Mouse (Mus musculus): Measurements from ENCODE around the gene Chd3. TPM values are rescaled to one million over a fixed set of nuclear protein-coding genes. Genes with fewer than 3 reads are reported as not detected.

Gene Chd3
- 100 to 1,000 TPM; 552 to 572 TPM for total RNA-seq (2021)

GRCm38 (mm10) chr11:69369215-69369989, at the start of gene Chd3:
Chd3 (minus strand) TSS chr11:69369406.
- intact Hi-C loops (cut with DNase I) = no loop called here
- DNase-seq = no peak

- DNase-seq = peak; percentile 98
- intact Hi-C loops (cut with DNase I) = no loop called here
Observed at GRCm38 (mm10) chr11:69417449-69418384, 48.5 kb upstream of the Chd3 start.

GRCm38 (mm10) chr11:69416921-69417448, 47.8 kb upstream of the Chd3 start:
- intact Hi-C loops (cut with DNase I) = no loop called here
- no peak for DNase-seq

GRCm38 (mm10) chr11:69416509-69416908, 47.3 kb upstream of the Chd3 start:
- DNase-seq = no peak

DNA sequence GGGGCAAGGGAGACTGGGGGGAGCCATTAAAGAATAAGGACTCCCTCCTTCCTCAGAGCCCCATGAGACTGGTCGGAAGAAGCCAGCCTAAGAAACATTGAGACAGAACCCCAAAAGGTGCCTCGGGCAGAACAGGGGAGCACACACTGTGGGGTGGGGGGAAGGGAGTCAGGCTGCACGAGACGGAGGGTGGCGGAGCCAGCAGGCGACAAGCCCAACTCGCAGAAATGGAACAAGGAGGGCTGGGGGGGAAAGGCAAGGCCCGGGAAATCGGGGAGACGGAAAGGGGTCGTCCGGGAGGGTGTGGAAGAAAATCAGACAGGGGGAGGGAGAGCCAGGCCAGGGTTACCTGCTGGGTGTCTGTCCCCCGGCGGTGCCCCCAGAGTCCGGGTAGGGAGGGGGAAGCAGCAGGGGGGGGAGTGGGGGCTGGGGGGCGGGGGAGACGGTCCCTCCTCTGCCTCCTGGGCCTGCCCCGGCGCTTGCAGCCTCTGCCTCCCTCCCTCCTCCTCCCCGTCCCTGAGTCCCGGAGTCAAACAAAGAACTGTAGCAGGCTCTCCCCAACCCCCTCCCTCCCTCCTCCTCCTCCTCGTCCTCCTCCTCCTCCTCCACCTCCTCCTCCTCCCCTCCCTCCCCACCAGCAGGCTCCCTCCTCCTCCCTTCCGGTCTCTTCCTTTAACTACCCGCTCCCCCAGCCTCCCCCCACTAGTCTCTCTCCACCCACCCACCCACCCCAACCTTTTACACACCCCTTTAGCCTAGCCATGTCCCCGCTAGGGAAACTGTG, 46.7 kb upstream of the Chd3 start:
- intact Hi-C loops (cut with DNase I) = no loop called here
- peak; percentile 83 for DNase-seq

More at GRCm38 (mm10) chr11:69416509-69416908, 47.3 kb upstream of the Chd3 start:
- intact Hi-C loops (cut with DNase I) = no loop called here

DNA sequence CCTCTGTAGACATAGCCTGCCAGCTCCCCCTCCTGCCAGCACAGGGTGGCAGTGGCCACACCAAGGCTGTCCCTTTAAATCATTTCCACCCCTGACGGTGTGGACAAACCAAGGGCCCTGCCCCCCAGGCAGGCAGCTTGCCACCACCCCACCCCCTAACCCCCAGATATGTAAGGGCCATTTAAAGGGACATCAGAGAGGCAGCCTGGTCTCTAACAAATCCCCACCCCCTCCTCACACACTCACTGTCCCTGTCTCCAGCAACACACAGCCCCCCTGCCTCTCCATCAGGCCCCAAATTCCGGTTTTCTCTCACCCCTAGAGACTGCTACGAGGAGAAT, 46.1 kb upstream of the Chd3 start:
- DNase-seq = peak; percentile 88
- intact Hi-C loops (cut with DNase I) = no loop called here

DNA sequence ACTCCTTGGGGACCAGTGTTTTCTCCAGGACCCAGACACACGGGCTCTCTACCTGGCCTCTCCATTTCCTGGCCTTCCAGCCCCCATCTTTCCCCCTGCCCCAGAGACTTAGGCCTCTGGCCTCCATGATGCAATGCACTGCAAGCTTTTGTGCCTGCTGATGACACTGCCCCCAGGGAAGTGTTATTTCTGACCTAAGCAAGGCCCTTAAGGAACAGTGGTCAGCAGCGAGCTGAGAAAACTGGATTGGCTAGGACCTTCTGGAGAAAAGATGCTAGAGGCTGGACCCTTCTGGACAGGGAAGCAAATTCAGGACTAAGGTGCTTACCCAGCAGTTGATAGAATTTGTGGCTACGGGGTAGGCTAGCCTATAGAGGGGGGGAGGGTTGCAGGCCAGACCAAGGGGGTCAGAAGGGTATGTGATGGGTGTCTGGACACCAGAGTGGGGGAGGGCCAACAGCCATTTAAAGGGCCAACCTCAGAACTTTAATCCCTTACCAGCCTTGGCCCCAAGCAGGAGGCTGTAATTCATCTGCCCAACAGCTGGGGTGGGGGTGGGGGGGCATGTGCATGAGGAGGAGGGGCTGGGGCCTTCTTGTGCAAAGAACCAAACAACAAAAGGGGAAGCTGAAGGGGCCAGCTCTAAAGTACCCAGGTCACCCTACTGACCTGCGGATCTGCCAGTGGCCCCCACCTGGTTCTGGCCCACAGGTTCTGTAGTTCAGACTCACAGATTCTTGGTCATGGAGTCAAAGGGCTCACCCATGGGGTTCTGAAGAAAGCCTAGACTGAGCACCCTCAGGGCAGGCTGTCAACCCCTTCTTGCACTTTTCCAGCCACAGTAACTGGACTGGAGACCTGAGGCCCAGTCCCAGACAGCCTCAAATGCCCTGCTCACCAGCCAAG, 45.5 kb upstream of the Chd3 start:
- DNase-seq = no peak
- intact Hi-C loops (cut with DNase I) = no loop called here

DNA sequence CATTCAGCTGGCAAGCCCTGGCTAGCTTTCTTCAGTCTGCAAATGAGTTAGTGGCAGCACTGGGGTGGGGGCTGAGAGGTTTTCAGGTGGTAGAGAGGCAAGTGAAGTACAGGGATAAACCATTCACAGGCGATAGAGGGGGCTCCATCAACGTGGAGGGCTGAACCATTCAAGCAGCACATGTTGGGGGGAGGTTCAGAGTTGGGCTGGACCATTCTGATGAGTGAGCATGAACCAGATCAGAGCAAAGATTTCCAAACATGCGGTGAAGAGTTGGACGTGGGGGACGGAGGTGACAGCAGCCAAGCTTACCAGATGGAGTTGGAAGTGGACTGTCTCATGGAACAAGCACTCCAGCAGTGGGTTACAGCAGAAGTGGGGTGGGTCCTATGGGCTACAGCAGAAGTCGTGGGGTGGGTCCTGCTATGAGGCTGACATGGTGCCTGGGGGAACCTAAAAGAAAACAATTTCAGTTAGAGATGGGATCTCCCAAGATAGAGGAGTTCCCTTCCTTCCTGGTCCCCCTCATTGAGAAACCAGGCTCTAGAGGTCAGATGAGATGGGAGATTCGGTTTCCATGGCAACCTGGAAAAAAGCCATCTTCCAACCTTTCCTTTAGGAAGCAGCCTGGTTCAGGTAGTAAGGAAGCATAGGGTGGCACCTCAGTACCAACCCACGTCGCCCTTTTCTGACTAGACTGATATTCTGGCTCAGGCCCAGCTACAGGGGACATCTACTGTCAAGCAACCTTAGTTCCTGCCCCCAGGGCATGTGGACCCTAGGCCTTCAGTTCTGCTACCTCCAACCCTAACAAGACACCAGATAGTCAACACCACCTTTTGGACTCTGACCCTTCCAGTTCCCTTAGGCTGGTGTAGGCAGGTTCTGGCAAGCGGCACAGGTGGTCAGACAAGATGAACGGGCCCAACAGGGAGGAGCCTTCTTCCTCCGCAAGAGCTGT, 44.3 kb upstream of the Chd3 start, which contains the start of gene Kdm6b:
Gene Kdm6b, minus strand, starts transcription at position 455 of the 961 bp plus-strand sequence.
- intact Hi-C loops (cut with DNase I) = no loop called here
- DNase-seq = peak; percentile 60

GRCm38 (mm10) chr11:69412548-69412947, 43.3 kb upstream of the Chd3 start:
- no peak for DNase-seq
- intact Hi-C loops (cut with DNase I) = no loop called here

DNA sequence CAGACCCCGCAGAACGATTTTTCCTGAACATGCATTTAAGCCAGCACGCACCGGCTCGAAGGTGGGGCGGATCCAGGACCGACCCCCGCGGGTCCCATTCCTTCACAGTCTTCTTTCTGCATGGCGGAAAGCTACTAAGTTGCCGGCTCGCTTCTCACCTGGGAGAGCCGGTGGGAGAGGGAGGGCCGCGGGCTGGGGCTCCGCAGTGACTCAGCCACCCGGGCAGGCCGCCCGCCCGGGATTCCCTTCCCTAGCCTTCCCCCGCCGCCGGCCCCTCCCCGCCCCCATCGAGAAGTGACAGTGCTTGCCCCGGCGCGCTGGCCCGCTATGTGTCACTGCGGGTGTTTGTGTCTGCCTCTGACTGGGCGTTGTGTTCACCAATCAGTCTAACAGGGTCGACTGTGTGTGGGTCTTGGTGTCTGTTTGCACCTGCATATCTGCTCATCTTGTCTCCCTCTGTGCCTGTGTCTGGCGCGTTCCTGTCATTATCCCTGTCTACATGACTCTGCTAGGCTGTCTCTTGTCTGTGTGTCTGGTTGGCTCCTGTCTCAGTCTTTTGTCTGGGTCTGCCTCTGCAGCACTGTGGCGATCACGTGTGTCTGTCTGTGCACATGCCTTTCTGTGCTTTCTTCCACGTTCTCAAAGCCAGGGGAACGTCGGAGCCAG, 42.5 kb upstream of the Chd3 start:
- DNase-seq = peak; percentile 66
- intact Hi-C loops (cut with DNase I) = no loop called here

GRCm38 (mm10) chr11:69411073-69411535, 41.9 kb upstream of the Chd3 start:
- DNase-seq = peak; percentile 98
- intact Hi-C loops (cut with DNase I) = no loop called here

DNA sequence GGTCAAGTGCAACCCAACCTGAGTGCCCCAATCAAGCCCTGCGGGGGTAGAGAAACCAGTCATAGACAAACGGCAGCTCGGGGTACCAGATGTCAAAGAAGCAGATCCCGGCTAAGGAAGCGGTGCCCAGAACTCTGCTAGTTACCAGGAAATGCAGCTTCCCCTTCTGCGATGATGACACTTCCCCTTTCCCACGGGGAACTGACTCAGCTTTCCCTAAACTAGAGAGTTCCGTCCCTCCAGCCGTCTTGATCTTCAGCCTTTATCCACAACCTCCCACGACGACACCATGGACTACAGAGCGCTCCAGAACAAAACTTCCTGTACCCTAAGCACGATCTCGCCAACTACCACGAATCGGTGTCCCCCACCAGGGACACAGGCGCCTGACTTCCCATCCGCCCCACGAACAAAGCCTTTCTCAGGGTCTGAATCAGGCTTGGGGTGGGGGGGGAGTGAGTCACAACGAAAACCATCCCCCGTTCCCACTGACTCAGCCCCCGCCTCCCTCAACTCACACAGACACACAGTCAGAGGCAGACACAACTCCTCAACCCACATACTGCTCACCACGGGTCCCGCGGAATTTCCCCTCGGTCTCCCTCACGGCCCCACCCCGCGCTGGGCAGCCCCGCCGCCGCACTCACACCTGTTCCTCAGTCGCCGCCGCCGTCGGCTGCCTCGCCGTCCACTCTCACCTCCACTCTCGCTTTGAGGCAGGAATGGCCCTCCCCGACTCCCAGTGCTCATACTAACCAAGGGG, 41.3 kb upstream of the Chd3 start:
- no peak for DNase-seq
- intact Hi-C loops (cut with DNase I) = no loop called here

DNA sequence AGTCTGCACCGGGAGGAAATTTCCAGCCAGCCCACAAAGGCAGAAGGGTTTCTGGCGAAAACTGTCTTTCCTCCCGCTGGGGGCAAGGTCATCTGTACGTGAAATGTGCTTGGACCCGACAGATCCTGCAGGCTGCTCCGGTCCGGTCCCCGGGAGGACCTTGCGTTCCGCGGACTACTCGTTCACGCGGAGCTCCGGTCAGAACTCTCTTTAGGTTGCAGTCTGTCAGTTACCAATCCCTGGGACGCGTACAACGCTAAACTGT, 40.8 kb upstream of the Chd3 start:
- no peak for DNase-seq
- intact Hi-C loops (cut with DNase I) = no loop called here

GRCm38 (mm10) chr11:69409378-69410044, 40.3 kb upstream of the Chd3 start:
- peak; percentile 83 for DNase-seq
- intact Hi-C loops (cut with DNase I) = loop anchor here (5.0 kb wide), 1 partner anchor 103 kb away; no protein-coding TSS in a partner anchor

- intact Hi-C loops (cut with DNase I) = loop anchor here (5.0 kb wide), 1 partner anchor 104 kb away; no protein-coding TSS in a partner anchor
- peak; percentile 74 for DNase-seq
Observed at GRCm38 (mm10) chr11:69408541-69409377, 39.6 kb upstream of the Chd3 start.

DNA sequence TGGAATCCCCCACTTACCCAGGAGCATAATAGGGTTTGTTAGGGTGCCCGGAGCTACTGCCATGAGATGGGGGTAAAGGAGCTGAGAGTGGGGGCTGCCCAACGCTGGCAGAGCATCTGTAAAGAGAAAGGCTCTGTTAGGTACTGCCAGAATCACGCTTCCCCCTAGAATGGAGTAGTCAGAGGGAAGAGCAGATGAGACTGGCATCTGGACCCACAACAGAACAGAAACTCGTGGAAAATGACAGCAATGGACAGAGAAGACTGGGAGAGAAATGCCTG, 38.5 kb upstream of the Chd3 start:
- DNase-seq = no peak
- intact Hi-C loops (cut with DNase I) = loop anchor here (5.0 kb wide), 1 partner anchor 105 kb away; no protein-coding TSS in a partner anchor

Measured in left cerebral cortex, postnatal 4 days (tissue).